Mouse (Mus musculus): ENCODE data around the gene Mtor.

DNA sequence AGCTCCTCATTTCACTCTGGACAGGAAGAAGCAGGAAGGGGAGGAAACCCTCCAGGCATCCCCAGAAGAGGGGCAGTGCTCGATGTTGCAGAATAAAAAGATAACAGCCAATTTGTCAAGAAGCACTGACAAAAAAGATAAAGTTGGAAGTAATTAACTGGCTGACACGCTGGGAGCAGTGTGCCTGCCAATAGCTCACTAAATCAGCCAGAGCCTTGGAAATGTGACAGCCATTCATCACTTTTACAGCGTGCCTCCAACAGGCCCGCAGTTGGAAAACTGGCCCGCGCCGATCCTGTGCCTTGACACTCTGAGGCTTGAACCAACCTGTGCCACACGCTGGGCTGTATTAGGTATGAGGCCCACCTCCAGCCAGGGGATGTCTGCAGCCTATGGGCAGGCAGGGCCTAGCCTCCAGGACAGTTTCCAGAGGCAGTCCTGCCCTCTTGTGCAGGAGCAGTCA, 56.1 kb downstream of the Mtor start:
- TF ChIP-seq CTCF (conservative IDR thresholded peaks at IDR 0.05; ENCODE audit: insufficient read depth, insufficient read length, low read depth, low read length) (no peak), POLR2A (IDR thresholded peaks at IDR 0.05; ENCODE audit: low read depth, low read length) (no peak)

Data from kidney, adult 2 months (tissue).